Mouse (Mus musculus) left cerebral cortex, postnatal 25 days (tissue): ENCODE results near the gene Atg101. TPM values are rescaled to one million over a fixed set of nuclear protein-coding genes. Genes with fewer than 3 reads are reported as not detected.

ENCODE experiments used
- DNase-seq, 2 experiments: peaks; one replicate each; pipeline ENCODE4 v3.0.0; 2022; ENCODE audit warnings: low spot score in 2 of 2, mixed read lengths in 1 of 2
- intact Hi-C: fragments of 180-260 bp; cut with DNase I; formaldehyde crosslinking; loops from one replicate; pipeline ENCODE4 v1.15.1; 2025
- total RNA-seq, 2 experiments: library from RNA; stranded (reverse); gene quantifications; 2 replicates each; pipeline ENCODE4 v1.2.3; 2021

Gene Atg101
- total RNA-seq, 2 experiments from 2014 or later, result 40.3 to 43.6 TPM

- intact Hi-C loops, result no loop called here
Measured at GRCm38 (mm10) chr15:101278589-101278988, 5.5 kb upstream of the Atg101 start.

GRCm38 (mm10) chr15:101279430-101279999 is 4.6 kb upstream of the Atg101 start:
- intact Hi-C loops, result no loop called here
- no peak for DNase-seq

More at GRCm38 (mm10) chr15:101278589-101278988, 5.5 kb upstream of the Atg101 start:
- DNase-seq, result no peak

- intact Hi-C loops, result loop anchor here (2.0 kb wide), 1 partner anchor 62 kb away; no protein-coding TSS in a partner anchor
- DNase-seq, result no peak
Measured at GRCm38 (mm10) chr15:101282471-101282870, 1.6 kb upstream of the Atg101 start.

GRCm38 (mm10) chr15:101283183-101283910 is 725 bp upstream of the Atg101 start:
- DNase-seq, result peak; percentile 60 to 78
- intact Hi-C loops, result loop anchor here (1.0 to 2.0 kb wide), 3 partner anchors 43 to 63 kb away; partner anchors contain the start of gene Grasp

- no peak for DNase-seq
- intact Hi-C loops, result no loop called here
Measured at GRCm38 (mm10) chr15:101286129-101286770, 2.2 kb downstream of the Atg101 start.

GRCm38 (mm10) chr15:101287361-101287760 is 3.3 kb downstream of the Atg101 start:
- intact Hi-C loops, result no loop called here
- no peak for DNase-seq

- no peak for DNase-seq
- intact Hi-C loops, result no loop called here
Measured at GRCm38 (mm10) chr15:101290354-101290753, 6.3 kb downstream of the Atg101 start.

GRCm38 (mm10) chr15:101292012-101292411 is 7.9 kb downstream of the Atg101 start:
- intact Hi-C loops, result no loop called here
- no peak for DNase-seq

- intact Hi-C loops, result no loop called here
- no peak for DNase-seq
Measured at GRCm38 (mm10) chr15:101293025-101293621, 9.1 kb downstream of the Atg101 start, which contains the start of gene 6030408B16Rik. 6030408B16Rik (plus strand) TSS chr15:101293212.

- intact Hi-C loops, result no loop called here
- DNase-seq, result peak in 1 of 2 experiments; percentile 43
Measured at GRCm38 (mm10) chr15:101294028-101294894, 10.2 kb downstream of the Atg101 start.

- DNase-seq, result no peak
- intact Hi-C loops, result no loop called here
Measured at GRCm38 (mm10) chr15:101295106-101295505, 11.0 kb downstream of the Atg101 start.

GRCm38 (mm10) chr15:101295616-101296015 is 11.5 kb downstream of the Atg101 start:
- intact Hi-C loops, result no loop called here
- DNase-seq, result no peak

- intact Hi-C loops, result no loop called here
- no peak for DNase-seq
Measured at GRCm38 (mm10) chr15:101296091-101296490, 12.0 kb downstream of the Atg101 start.

- DNase-seq, result no peak
- intact Hi-C loops, result no loop called here
Measured at GRCm38 (mm10) chr15:101297988-101298387, 13.9 kb downstream of the Atg101 start.

GRCm38 (mm10) chr15:101298550-101298949 is 14.5 kb downstream of the Atg101 start:
- intact Hi-C loops, result no loop called here
- DNase-seq, result no peak

GRCm38 (mm10) chr15:101299480-101299960 is 15.4 kb downstream of the Atg101 start:
- no peak for DNase-seq
- intact Hi-C loops, result no loop called here

- no peak for DNase-seq
- intact Hi-C loops, result no loop called here
Measured at GRCm38 (mm10) chr15:101300128-101300527, 16.1 kb downstream of the Atg101 start.

GRCm38 (mm10) chr15:101302201-101302600 is 18.1 kb downstream of the Atg101 start:
- intact Hi-C loops, result no loop called here

GRCm38 (mm10) chr15:101303830-101304229 is 19.8 kb downstream of the Atg101 start:
- intact Hi-C loops, result no loop called here
- DNase-seq, result no peak

More at GRCm38 (mm10) chr15:101302201-101302600, 18.1 kb downstream of the Atg101 start:
- DNase-seq, result no peak
